Mouse (Mus musculus): ENCODE measurements around the gene 2310039H08Rik. TPM values are rescaled to one million over a fixed set of nuclear protein-coding genes. Genes with fewer than 3 reads are reported as not detected.

The 2310039H08Rik gene
- 62.8 and 70.6 TPM in 2 replicates for polyA plus RNA-seq (2012; ENCODE audit: insufficient read depth, insufficient read length, missing spikeins)

DNA sequence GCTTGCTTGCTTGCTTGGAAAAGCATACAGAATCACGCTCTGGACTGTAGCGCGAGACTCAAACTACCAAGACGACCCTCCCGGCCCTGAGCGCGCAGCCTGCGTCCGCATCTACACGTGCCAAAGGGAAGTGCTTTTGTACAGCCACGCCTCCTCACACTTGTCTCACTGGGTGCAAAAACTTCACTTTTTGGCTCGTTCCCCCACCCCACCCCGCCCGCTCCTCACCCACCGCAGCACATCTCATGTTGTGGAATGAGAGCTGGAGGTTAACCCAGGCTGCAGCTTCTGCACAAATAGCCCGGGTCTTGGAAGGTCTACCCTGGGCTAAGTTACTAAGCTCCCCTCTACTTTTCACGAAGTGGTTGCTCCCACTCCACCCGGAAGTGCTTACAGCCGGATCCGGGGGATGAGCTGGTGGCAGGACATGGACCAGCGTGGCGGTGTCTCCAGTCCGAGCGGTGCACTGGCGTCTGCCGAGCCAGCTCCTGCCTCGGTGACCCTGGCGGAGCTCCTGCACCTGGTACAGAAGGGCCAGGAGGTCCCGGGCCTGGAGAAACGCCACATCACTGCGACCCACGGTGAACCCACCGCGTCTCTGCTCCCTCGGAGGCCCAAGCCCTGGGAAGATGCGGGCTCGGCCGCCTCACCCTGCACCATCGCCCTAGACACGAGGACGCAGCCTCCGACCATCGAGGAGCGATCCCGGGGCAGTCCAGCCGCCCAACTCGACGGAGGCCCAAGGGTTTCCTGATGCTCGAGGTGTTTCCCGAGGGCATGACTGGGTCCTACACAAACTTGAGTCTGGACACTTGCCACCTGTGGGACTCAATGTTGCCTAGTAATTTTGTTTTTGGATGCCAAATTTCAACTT, at the start of gene 2310039H08Rik:
Gene 2310039H08Rik (plus strand): TSS at position 232 of the 874 bp plus-strand sequence.
- Histone ChIP-seq H3K27ac (replicated peaks; ENCODE audit: low read depth, low read length) (peak within 1 kb of the TSS; percentile 66), H3K4me1 (ENCODE audit: control insufficient read depth, insufficient read depth, insufficient read length, low read length) (peaks cover 4% of the 10 kb centered on the region; the same call in 1 of the 2 replicates), H3K4me3 (ENCODE audit: insufficient read depth, low read depth, low read length) (peak within 1 kb of the TSS; percentile 82)

DNA sequence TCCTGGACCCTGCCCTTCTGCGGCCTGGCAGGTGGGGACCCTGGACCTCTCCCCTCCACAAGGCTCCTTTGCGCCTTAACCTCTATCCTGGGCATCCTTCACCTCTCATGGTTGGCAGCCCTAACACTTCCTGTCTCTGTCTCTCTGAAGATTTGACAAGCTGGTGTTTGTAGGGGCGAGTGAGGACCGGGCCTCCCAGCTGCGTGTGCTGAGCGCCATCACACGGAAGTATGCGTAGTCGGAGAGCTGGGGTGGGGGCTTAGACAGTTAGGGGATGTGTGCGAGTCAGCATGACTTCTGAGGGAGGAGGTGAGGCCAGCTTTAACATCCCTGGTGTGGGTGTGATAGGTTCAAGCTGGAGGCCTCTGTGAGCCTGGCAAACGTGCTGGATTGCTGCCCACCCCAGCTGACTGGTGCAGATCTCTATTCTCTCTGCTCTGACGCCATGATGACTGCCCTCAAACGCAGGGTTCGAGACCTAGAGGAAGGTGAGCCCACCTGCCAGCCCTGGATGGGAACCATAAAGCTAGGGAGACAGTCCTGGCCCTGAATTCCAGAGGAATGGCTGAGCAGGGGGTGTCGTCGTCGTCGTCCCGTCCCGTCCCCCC, 47.9 kb upstream of the 2310039H08Rik start:
- no peak overlapping the region for H3K4me3 ChIP-seq (ENCODE audit: insufficient read depth, low read depth, low read length)
- H3K4me1 ChIP-seq (ENCODE audit: control insufficient read depth, insufficient read depth, insufficient read length, low read length), result peaks cover 4% of the 10 kb centered on the region; the same call in 1 of the 2 replicates
- H3K27ac ChIP-seq (replicated peaks; ENCODE audit: low read depth, low read length), result no peak overlapping the region

DNA sequence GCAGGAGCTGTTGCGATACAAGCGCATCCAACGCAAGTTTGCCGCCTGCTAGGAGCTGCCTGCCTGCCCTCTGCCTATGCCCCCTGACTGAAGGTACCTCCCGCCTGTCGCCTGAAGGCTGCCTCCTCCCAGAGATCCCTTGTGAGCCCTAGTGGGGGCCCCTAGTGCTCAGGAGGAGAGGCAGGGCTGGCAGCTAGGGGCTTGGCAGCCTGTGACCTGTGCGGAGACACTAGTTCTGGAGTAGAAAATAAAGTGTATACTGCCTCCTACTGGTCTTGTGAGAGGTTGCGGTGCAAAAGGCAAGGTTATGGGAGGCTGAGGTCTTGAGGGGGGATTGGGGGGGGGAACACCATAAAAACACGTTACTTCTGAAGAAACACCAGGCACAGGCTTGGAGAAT, 47.2 kb upstream of the 2310039H08Rik start:
- peaks cover 4% of the 10 kb centered on the region; the same call in 1 of the 2 replicates for H3K4me1 ChIP-seq (ENCODE audit: control insufficient read depth, insufficient read depth, insufficient read length, low read length)
- H3K4me3 ChIP-seq (ENCODE audit: insufficient read depth, low read depth, low read length), result no peak overlapping the region
- H3K27ac ChIP-seq (replicated peaks; ENCODE audit: low read depth, low read length), result no peak overlapping the region

DNA sequence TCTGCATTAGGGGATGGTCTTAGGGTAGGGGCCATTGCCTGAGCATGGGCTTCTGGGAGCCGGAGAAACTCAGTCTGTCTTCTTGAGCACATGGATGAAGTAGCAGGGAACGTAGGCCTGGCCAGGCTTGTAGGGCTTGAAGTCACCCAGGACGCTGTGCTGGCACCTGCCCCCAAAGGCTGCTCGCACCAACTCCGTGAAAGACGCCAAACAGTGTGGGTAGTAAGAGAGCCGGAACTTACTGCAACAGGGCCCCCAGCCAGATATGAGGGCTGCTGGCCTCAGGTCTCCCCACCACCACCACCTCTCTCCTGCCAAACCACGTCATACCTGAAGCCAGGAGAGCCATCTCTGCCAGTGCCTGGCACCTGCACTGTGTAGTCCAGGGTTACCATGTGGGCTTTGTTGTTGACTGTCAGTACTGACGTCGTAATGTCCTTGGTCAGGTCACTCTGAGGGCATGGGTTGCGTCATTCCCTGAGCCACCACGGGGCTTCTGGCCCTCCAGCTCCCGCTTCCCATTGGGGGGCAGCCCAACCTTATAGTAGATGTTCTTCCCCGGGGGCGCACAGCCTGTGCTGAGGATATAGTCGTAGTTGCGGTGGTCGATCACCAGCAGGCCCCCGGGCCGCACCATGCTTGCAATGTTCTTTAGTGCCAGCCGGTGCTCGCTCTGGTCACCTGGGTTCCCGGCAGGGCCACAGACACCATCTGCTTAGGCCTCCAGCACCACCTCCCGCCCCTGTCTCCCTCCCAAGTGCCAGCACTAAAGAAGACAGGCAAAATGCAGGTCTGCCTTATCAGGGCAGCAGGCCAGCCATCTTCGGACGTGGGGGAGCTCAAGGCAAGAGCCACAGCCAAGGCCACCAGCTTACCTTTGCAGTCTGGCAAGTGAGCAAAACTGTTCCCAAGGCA, 46.4 kb upstream of the 2310039H08Rik start:
- Histone ChIP-seq H3K27ac (replicated peaks; ENCODE audit: low read depth, low read length) (no peak overlapping the region), H3K4me1 (ENCODE audit: control insufficient read depth, insufficient read depth, insufficient read length, low read length) (peaks cover 4% of the 10 kb centered on the region; the same call in 1 of the 2 replicates), H3K4me3 (ENCODE audit: insufficient read depth, low read depth, low read length) (no peak overlapping the region)

DNA sequence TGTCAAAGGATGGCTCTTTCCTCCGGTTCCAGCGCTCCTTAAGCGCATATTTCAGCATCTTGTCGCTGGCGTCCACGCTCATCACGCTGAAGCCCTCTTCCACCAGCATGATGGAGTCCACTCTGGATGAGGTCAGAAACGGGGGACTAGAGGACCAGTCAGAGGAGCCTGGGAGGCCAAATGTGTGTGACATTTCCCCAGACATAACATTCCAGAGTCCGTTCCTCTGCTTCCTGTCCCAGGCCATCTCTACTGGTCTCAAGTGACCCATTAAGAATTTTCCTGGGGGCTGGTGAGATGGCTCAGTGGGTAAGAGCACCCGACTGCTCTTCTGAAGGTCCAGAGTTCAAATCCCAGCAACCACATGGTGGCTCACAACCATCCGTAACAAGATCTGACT, 45.2 kb upstream of the 2310039H08Rik start:
- Histone ChIP-seq H3K4me1 (ENCODE audit: control insufficient read depth, insufficient read depth, insufficient read length, low read length) (peaks cover under 1% of the 10 kb centered on the region; the same call in 1 of the 2 replicates), H3K27ac (replicated peaks; ENCODE audit: low read depth, low read length) (no peak overlapping the region), H3K4me3 (ENCODE audit: insufficient read depth, low read depth, low read length) (no peak overlapping the region)

DNA sequence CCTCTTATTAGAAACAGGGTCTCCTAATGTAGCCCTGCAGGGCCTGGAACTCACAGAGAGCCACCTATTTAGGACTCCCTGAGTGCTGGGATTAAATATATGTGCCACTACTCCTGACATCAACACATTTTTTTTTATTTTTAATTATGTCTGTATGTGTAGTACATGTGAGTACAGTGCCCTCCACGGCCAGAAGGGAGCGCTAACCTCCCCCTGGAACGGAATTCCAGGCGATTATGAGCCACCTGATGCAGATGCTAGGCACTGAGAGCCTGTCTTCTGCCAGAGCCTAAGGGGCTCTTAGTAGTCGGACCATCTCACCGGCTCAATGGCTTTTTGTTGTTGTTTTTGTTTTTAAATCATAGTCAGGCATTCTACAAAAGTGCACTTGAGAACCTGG, 44.4 kb upstream of the 2310039H08Rik start:
- no peak overlapping the region for H3K27ac ChIP-seq (replicated peaks; ENCODE audit: low read depth, low read length)
- H3K4me1 ChIP-seq (ENCODE audit: control insufficient read depth, insufficient read depth, insufficient read length, low read length), result no peaks in the 10 kb centered on the region; the same call in 1 of the 2 replicates
- no peak overlapping the region for H3K4me3 ChIP-seq (ENCODE audit: insufficient read depth, low read depth, low read length)

DNA sequence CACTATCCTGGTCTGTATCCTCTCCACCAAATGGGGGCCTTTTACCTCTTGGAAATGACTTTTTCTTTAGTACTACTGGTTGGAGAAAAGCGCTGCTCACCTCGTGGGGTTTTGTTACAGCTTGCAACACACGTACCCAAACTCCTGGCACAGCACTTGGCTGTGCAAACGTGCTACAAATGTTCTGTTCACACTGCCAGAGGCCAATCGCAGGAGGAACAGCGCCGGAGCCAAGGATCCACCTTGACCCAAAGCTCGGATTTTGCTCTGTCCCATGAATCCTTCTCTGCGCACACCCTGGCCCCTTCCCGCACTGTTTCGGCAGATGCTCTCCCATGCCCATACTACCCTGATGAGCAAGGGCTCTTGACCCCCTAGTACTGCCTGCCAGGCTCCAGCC, 43.9 kb upstream of the 2310039H08Rik start:
- no peaks in the 10 kb centered on the region; the same call in 1 of the 2 replicates for H3K4me1 ChIP-seq (ENCODE audit: control insufficient read depth, insufficient read depth, insufficient read length, low read length)
- no peak overlapping the region for H3K4me3 ChIP-seq (ENCODE audit: insufficient read depth, low read depth, low read length)
- no peak overlapping the region for H3K27ac ChIP-seq (replicated peaks; ENCODE audit: low read depth, low read length)

DNA sequence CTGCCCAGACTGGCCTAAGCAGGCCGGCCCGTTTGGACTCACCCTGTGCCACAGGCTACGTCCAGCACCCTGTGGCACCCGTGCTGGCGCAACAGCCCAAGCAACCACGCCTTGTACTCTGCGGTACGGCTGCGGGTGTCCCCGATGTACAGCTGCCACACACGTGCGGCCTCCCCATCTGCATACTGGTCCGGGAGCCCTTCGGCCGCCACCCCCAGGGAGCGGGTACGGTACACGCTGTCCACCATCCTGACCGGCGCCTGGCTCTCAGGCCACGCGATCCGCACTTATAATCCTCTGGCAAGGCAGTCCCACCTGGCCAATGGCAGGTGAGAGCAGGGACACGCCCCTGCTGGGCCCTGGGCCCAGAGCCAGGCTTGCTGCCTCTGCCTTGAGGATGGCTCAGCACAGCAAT, 43.5 kb upstream of the 2310039H08Rik start, which contains the start of gene Gnmt:
Gene Gnmt (minus strand): TSS at position 265 of the 415 bp plus-strand sequence.
- Histone ChIP-seq H3K4me3 (ENCODE audit: insufficient read depth, low read depth, low read length) (no peak within 1 kb of the TSS), H3K4me1 (ENCODE audit: control insufficient read depth, insufficient read depth, insufficient read length, low read length) (no peaks in the 10 kb centered on the region; the same call in 1 of the 2 replicates), H3K27ac (replicated peaks; ENCODE audit: low read depth, low read length) (no peak within 1 kb of the TSS)

DNA sequence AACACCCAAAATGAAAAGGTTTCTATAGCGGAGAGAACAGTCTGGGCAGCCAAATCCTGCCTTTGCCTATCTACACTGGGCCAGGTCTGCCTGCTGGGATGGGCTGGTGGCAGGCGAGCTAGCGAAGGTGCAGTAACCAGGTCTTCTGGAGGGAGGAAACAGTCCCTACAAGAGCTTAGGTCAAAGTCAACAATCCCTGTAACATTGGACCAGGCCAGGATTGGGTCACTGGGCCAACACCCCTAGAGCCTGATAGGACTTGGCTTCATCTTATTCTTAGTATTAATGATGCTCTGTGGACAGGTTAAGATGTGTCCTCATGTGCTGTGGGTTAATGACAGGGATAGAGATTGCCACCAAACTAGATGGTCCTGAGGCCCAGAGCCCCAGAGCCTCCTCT, 38.4 kb upstream of the 2310039H08Rik start:
- H3K27ac ChIP-seq (replicated peaks; ENCODE audit: low read depth, low read length), result no peak overlapping the region
- no peak overlapping the region for H3K4me3 ChIP-seq (ENCODE audit: insufficient read depth, low read depth, low read length)
- H3K4me1 ChIP-seq (ENCODE audit: control insufficient read depth, insufficient read depth, insufficient read length, low read length), result no peaks in the 10 kb centered on the region

DNA sequence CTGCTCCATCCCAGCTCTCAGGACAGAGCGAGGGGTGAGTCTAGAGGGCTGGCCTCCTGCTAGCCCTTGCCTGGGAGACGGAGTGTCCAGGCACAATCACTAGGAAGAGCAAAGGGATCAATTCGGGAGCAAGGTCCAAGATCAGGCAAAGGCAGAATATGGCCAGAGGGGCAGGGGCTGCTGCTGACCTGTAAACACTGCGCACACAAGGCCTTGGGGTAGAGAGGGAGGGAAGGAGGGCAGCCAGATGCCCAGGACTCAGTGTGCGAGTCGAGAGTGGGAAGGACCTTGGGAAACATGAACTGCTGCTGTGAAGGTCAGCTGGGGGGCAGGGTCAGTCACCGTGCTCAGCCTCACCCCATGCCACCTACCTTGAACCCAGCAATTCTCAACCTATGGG, 37.1 kb upstream of the 2310039H08Rik start:
- Histone ChIP-seq H3K4me3 (ENCODE audit: insufficient read depth, low read depth, low read length) (no peak overlapping the region), H3K27ac (replicated peaks; ENCODE audit: low read depth, low read length) (no peak overlapping the region), H3K4me1 (ENCODE audit: control insufficient read depth, insufficient read depth, insufficient read length, low read length) (no peaks in the 10 kb centered on the region)

DNA sequence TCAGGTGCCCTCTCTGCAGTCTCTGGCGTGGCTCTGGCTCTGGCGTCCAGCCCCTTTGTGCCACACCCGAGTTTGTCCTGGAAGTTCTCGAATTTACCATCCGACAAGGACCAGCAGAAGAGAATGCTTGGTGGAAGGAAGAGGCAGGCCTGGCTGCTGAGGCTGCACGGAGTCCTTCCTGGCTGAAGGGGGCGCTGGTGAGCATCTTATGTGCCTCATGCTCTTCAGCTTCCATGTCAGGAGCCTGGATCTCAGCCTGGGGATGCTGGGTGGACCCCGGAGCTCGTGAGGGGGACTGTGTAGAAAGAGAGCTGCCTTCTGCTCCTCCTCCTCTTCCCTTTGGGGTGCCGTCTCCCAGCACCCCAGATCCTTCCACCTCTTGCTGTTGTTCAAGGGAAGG, 36.3 kb upstream of the 2310039H08Rik start:
- H3K27ac ChIP-seq (replicated peaks; ENCODE audit: low read depth, low read length), result no peak overlapping the region
- no peak overlapping the region for H3K4me3 ChIP-seq (ENCODE audit: insufficient read depth, low read depth, low read length)
- H3K4me1 ChIP-seq (ENCODE audit: control insufficient read depth, insufficient read depth, insufficient read length, low read length), result no peaks in the 10 kb centered on the region

DNA sequence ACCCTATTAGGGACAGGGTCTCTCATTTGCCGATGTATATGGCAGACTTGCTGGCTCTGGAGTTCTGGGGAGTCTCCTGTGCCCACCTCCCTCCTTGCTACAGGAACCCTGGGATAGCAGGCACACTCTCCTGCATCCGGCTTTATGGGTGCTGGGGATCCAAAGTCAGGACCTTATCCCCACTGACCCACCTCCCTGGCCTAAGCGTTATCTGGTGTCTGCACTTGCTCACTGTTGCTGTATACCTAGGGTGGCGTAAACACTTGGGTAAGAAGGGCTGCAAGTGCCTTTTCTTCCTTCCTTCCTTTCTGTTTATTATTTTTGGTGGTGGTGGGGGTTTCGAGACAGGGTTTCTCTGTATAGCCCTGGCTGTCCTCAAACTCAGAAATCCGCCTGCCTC, 31.1 kb upstream of the 2310039H08Rik start:
- Histone ChIP-seq H3K4me1 (ENCODE audit: control insufficient read depth, insufficient read depth, insufficient read length, low read length) (no peaks in the 10 kb centered on the region), H3K27ac (replicated peaks; ENCODE audit: low read depth, low read length) (no peak overlapping the region), H3K4me3 (ENCODE audit: insufficient read depth, low read depth, low read length) (no peak overlapping the region)

DNA sequence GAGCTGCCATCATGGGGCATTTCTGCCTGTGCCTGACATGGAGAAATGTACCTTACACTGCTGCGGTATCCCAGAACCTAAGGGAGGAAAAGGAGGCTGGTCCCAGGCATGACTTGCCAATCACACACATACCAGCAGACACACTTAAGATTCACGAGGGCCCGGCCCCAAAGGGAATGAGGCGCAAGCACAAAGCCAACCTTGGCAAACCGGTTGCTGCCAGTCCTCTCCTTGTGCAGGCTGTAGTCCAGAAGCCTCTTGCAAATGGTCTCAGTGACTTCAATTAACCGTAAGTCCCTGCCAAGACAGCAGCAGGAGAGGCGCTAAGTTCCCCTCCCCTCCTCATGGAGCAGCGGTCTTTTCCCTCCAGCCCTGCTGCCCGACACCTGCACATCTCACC, 29.4 kb upstream of the 2310039H08Rik start:
- H3K27ac ChIP-seq (replicated peaks; ENCODE audit: low read depth, low read length), result no peak overlapping the region
- H3K4me1 ChIP-seq (ENCODE audit: control insufficient read depth, insufficient read depth, insufficient read length, low read length), result no peaks in the 10 kb centered on the region
- H3K4me3 ChIP-seq (ENCODE audit: insufficient read depth, low read depth, low read length), result no peak overlapping the region

DNA sequence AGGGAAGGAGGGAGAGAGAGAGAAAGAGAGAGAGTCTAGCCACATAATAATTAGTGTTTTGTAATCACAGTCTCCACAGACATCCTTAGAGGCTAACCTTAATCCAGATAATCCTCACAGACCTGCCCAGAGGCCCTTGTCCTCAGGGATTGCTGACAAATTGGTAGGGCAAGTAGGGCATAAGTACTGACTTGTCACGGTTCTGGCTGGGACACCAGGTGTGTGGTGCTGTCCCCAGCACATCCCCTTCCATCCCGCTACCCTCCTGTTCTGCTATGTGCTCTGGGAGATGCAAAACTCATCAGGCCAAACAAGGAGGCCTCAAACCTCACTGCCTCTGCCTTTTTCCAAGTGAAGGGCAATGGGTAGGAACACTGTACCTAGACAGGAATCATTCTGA, 26.9 kb upstream of the 2310039H08Rik start:
- H3K27ac ChIP-seq (replicated peaks; ENCODE audit: low read depth, low read length), result no peak overlapping the region
- no peaks in the 10 kb centered on the region for H3K4me1 ChIP-seq (ENCODE audit: control insufficient read depth, insufficient read depth, insufficient read length, low read length)
- no peak overlapping the region for H3K4me3 ChIP-seq (ENCODE audit: insufficient read depth, low read depth, low read length)

DNA sequence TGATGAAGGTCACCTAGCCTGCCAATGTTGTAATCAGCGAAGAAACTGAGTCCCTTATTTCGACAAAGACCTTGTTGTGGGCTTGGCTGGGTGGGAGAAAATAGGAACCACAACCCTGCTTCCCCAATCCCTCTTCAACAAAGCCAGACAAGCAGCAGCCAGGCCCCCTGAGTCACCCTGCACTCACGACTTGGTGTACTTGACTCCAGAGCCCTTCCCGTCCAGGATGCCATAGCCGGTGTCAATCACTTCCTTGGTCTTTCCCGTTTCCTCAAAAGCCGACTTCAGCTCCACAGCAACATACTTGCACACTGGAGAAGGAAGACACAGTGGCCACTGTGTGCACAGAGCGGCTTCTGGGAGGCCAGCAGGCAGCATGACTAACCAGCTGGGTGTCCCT, 25.2 kb upstream of the 2310039H08Rik start:
- H3K27ac ChIP-seq (replicated peaks; ENCODE audit: low read depth, low read length), result no peak overlapping the region
- 0 out of 2 replicates have a peak, but pooled peaks cover 4% of the 10 kb centered on the region for H3K4me1 ChIP-seq (ENCODE audit: control insufficient read depth, insufficient read depth, insufficient read length, low read length)
- H3K4me3 ChIP-seq (ENCODE audit: insufficient read depth, low read depth, low read length), result no peak overlapping the region
